Mouse (Mus musculus): ENCODE results near the gene Rpl27a.

DNA sequence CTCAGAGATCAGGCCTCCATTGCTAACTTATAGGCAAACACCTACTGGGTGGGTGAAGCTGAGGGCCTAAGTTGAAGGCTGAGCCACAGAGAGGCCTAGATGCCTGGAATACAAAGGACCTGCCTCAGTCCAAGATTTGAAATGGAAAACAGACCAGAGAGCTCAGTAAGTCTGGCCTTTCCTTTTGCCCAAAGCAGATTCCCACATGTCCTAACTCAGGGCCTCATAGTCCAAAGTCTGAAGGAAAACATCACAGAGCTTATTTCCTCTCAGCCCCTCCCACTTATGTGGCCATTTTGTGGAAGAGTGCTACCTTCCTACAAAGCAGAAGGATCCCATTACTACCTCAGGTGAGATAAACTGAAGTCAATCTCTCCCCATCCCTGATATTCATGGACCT, 22.0 kb downstream of the Rpl27a start:
- TF ChIP-seq CTCF (IDR thresholded peaks at IDR 0.05; ENCODE audit: extremely low read depth, insufficient read length, insufficient replicate concordance, low read depth, low read length) (no peak), POLR2A (IDR thresholded peaks at IDR 0.05; ENCODE audit: low read depth, low read length) (no peak)

Data from small intestine, adult 2 months (tissue).